Mouse (Mus musculus) adrenal gland, adult 18-20 months (tissue): ENCODE data around the gene Prr29. TPM values are rescaled to one million over a fixed set of nuclear protein-coding genes. Genes with fewer than 3 reads are reported as not detected.
"Not testable (repeated sequence)": the region's sequence is repeated elsewhere in the genome, so short reads cannot be mapped to it uniquely, and the experiment has no call there.

ENCODE experiments used
- DNase-seq, 2 experiments: peaks; one replicate each; pipeline ENCODE4 v3.0.0; 2021 to 2022; ENCODE audit warnings: low spot score in 2 of 2
- total RNA-seq, 2 experiments: library from RNA; stranded (reverse); gene quantifications; 1 replicate in 1 of 2; 2 replicates in 1 of 2; pipeline ENCODE4 v1.2.3; 2021

Gene Prr29
- total RNA-seq, 2 experiments from 2014 or later = not detected

DNA sequence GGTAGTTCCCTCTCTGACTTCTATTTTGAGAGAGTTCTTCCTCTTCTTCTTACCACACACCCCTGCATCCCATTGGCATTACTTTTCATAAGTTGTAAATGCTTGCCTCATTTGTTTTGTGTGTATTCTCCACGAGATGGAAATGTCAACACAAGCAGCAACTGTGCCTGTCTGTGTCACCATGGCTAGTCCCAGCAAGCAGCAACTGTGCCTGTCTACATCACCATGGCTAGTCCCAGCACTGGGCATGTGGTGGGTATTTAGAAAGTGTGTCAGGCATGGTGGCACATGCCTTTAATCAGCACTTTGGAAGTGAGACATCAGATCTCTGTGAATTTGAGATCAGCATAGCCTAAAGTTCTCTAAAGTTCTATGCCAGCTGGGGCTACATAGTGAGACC, 11.1 kb upstream of the Prr29 start:
- no peak for DNase-seq

DNA sequence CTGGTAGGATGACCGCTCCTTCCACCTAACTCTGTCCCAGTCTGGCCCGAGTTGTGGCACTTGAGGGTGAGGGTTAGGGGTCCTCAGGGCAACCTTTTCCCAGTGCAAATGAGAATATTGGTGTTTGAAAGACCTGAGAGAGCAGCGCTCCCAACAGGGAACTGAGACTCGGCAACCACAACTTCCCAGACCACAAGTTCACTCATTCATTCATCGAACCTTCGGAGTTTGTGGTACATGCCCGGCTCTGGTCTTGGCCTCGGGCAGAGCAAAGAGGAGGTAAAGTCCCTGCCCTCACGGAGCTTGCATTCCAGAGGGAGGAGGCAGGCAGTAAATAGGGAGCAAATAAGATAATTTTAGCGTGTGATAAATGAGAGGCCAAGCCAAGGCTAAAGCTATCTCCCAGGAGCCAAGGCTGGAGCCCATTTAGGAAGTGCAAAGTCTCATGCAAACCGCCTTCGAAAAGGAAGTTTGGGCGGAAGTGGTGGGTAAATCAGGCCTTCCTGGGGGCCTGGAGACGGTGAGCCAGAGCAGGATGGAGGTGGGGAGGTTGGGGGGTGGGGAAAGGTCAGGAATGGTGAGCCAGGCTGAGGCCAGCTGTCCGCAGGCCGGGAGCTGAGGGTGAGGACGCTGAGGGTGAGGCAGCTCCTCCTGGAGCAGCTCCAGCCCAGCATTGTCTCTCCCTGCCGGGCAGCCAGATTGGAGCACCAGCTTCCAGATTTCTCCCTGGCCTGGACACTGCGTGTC, 9.7 kb upstream of the Prr29 start:
- DNase-seq = peak in 1 of 2 experiments; percentile 19

DNA sequence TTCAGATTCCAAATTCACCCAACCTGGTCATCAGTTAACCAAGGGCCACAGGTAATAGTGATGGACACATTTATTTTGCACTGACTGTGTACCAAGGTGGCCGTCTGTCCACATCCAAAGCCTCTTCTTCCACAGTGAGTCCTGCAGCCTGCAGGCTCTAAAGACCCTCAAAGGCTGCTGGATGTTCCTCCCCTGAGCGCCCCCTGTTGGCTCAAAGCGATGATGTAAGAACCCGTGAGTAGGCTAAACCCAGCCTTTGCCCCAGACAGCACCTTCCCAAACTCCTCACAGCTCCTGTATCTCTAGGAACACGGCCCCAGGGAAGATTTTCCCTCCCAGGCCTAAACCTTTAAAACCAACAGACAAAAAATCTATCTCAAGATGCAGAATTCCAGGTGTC, 5.9 kb upstream of the Prr29 start:
- no peak for DNase-seq

DNA sequence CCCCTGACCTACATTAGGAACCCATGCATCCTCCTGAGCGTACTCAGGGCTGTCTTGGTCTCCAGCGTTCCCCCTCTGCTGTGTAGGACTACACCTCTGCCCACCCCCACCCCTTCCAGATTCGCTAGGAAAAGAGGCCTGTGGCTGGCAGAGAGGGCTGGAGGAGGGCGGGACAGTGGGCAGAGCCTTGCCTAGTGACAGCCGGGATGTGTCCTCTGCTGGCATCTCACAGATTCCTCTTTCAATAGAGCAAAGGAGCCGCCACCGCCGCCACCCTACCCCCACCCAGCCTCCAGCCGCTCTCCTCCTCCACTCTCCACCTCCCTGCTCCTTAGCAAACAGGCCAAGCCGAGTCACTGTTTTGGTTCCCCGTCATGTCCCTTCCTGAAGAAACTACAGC, 560 bp upstream of the Prr29 start:
- no peak for DNase-seq

DNA sequence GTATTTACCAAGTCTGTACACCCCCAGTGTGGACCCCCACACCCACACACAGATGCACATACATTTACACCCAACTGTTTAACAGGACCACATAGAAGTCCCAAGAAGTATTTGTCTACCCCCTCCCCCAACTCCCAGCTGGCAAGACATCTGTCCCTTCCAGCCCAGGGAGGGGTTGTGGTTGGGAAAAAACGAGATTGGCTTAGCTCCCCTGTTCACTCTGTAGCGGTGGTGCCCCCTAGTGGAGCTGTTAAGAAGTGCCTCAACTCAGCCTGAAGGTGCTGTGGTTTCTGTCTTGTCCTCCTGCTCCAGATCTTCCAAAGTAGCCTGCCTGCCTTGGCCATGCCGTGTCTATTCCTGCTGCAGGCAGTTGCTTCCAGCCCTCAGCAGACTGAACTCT, 1.0 kb downstream of the Prr29 start:
- DNase-seq = peak; percentile 76 to 85

DNA sequence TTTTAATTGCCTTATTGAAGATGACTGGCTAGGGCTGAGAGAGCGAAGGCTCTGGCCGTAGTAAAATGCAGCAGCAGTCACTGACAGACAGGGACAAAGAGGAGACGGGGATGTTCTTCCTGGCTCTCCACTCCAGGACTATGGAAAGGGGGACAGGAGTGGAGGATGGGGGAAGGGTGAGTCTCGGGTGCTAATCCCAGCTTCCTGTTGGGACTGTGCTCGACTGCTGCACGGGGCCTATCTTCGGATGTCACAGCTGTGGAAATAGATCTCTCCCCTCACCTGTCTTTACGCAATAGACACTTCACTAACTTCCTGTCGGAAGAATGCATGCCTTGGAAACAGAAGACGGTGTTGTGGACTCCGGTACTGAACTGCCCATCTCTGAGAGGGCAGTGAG, 8.7 kb downstream of the Prr29 start:
- no peak for DNase-seq

DNA sequence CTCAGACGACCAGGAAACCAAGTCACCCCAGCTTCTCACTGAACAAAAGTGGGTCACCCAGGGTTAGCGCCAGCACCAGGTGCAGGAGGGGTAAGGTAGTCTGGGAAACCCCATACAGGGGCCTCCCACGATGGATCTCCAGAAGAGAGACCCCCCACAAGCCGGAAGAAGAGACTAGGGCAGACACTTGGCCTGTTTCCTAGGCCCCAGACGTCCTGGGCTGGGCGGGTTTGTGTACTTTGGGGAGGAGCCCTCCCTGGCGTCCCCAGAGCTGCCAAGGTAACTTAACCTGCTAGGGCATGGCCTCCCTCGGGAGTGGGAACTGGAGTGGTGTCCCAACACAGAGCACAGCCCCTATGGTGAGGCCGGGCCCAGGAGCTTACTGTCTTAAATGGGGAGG, 9.3 kb downstream of the Prr29 start:
- DNase-seq = no peak

DNA sequence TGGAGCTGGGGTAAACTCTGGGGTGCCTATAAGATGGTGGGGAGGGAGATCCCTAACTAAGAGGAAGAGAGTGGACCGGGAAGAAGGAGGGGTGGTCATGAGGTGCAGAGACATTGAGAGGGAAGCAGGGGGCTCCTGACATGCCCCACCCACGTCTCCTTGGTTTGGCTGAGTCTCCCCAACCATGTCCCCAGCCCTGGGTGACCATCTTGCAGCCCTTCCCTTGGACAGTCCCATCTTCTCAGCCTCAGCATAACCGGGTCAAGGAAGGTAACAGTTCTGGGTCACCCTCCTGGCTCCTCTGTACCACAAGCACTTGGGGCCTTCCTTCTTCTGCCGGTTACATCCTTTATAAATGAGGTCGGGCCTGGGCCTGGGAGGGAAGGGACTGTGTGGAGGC, 9.7 kb downstream of the Prr29 start:
- DNase-seq = no peak

DNA sequence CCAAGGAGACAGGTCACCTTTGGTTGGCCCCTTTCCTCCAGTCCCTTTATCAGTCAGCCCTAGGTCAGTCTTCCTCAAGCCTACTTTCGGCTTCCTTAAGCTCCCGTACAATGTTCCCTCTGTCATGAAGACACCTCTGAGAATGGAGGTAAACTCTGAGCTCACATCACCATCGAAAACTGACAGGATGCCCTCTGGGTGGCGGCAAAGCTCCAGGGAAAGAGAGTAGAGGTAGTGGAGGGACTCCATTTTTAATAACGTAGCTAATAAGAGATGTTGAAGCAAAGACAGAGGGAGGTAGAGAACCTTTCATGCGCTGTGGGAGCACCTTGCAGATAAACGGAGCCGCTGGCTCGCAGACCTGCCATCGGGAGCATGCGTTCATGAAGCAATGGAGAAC, 15.7 kb downstream of the Prr29 start:
- no peak for DNase-seq

DNA sequence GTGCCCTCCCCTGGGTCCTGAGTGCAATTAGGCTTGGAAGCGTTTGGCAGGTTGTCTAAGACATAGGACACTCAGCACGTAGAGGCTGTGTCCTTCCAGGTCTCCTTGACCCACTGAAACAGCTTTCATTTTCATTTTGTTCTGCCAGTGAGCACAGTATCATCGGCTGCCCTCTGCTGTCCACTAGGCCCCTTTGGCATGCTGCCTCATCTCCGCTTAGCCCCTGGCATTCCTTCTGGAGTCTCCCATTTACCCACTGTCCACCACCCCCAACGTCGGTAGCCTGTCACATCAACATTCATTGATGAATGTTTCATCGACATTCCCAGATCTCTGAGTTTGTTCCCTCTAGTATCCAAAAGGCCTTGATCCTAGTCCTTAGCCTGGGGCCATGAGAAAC, 16.6 kb downstream of the Prr29 start:
- DNase-seq = peak in 1 of 2 experiments; percentile 28

DNA sequence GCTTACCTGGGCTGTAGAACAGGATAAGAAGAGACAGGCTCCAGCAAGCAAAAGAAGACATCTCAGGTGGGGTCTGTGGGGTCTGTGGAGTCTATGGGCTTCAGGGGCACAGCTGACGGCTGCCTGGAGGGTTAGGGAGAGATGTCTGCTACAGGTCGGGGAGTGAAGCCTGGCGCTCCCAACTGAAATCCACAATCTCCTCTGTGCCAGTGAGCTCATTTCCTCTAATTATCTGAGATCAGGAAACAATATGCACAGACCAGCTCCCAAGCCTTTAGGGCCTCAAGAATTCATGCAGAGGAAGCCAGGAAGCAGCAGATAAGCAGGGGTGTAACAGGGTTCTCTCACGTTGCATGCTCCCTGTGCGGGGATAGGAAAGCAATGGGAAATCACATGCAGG, 17.2 kb downstream of the Prr29 start:
- DNase-seq = no peak

DNA sequence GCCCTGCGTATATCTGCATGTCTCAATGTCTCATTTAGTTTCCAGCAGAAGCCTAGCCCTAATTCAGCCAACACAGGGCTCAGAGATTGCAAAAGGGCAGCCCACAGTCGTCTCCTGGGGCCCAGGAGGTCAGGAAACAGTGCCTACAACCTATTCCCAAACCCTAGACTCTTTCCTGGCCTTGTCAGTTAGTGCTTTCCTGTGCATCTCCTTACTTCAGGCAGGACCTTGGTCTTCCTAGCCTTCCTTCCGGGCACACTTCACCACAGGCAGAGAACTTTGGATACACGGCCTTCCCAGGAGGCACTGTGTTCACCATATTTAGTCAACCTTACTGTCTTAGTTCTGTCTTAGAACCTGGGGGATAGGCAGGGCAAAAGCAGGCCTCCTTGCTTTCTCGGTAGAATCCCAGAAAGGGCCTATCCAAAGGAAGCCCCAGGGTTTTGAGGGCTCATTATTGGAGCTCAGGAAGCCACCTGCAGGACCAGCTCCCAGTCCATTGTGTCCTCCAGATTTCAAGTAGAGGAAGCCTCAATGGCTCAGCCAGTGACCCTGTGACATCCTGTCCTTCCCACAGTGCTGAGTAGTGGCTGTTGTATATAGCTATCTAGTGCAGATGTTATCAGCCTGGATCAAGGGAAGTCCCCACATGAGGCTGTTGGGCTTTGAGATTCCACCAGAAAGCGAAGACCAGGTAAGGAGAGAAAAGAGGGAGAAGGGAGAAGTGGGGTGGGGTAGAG, 17.9 kb downstream of the Prr29 start:
- no peak for DNase-seq

DNA sequence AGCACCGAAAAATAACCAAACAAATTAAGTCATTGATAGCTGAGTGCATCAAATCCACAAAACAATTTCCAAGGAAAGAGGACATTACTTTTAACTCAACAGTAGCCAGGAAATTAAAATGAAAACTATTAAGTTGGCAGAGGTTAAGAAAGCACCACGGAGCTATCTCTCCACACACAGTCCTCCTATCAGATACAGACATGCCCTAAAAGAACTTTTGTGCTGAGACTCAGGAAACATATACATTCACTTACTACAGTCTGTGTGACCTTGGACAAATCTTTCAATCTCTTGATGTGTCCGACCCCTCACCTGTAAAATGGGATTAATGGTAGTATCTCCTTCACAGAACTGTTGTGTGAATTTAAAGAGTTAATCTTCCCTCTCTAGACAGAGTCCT, 21.1 kb downstream of the Prr29 start:
- DNase-seq = no peak

DNA sequence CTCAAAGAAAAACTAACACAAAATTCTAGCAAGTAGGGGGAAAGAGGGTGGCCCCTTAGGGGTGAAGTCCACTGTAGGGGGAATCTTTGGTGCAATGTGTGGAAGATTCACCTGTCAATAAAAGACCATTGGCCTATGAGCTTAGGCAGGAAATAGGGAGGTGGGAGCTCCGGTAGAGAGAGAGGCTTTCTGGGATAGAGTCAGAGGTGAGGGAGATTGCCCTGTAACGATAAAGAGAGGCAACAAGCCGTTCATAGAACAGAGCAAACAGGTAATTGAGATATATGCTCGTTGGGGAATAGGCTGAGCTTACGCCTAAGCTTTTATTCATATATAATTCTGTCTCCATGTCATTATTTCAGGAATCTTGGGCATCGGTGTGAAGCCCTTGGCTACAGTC, 21.7 kb downstream of the Prr29 start:
- no peak for DNase-seq

DNA sequence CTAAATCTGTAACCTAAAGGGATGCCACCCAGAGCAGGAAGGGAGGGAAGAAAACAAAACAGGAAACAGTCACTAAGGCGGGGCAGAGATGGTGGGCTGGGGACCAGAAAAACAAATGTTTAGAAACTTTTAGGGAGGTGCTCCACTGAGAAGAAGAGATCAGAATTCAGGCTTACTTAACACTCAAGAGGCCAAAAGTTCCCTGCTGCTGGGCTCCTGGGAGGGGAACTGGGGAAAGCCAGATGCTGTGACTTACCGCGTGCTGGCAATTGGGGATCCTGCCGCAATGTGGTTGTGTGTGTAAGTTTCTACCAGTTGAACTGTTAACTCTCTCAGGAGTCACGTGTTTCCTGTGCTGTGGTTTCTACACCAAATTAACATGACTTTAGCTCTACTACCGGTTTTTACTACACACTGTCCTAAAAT, 22.5 kb downstream of the Prr29 start, which contains the start of gene Icam2:
Gene Icam2, minus strand, starts transcription at position 285 of the 426 bp plus-strand sequence.
- no peak for DNase-seq

DNA sequence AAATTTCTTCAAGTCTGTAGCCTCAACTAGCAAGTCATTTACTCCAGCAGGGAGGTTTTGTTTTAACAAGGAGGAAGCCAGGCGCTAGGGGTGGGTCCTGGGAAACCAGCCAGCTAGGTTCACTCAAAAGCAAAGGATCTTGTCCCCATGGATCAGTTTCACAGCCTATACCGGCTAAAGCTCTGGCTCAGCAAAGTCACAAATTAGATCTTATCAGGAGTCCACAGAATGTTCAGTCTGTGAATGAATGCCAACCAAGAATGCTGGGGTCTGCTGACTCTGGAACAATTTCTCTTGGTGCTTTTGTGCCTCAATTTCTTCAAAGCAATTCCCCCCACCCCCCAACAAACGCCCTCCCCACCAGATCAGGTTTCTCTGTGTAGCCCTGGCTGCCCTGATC, 24.3 kb downstream of the Prr29 start:
- no peak for DNase-seq

DNA sequence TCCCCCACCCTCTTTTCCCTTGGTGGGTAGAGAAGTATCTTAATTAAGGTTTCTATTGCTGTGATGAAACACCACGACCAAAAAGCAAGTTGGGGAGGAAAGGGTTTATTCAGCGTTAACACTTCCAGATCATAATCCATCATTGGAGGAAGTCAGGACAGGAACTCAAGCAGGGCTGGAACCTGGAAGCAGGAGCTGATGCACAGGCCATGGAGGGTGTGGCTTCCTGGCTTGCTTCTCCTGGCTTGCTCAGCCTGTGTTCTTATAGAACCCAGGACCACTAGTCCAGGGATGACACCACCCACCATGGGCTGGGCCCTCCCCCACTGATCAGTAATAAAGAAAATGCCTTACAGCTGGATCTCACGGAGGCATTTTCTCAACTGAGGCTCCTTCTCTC, 25.5 kb downstream of the Prr29 start:
- DNase-seq = no peak

DNA sequence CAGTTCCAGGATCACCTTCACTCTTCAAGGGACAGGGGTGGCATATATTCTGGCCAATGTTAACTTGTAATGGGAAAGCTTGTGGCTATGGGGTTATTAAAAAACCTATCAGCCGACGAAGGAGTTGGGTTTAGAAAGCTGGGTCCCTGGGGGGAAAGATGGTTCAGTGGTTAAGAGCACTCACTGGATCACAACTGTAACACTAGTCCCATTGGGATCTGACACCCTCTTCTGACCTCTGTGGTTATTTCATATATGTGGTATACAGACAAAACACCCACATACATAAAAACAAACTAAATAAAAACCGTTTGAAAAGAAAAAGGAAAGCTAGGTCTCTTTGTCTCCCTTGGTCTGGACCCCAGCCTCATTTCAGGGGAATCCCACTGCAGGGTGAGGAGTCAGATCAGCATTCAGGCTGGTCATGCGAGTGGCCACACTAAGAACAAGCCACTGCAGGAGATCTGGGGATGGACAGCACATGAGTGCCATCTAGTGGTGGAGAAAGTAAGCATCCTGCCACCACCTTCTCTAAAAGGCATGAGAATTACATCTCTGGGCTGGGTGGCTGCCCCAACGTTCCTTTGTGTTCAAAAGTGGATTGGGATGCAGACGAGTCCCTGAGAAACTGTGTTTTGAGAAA, 26.4 kb downstream of the Prr29 start:
- peak; percentile 56 to 64 for DNase-seq

DNA sequence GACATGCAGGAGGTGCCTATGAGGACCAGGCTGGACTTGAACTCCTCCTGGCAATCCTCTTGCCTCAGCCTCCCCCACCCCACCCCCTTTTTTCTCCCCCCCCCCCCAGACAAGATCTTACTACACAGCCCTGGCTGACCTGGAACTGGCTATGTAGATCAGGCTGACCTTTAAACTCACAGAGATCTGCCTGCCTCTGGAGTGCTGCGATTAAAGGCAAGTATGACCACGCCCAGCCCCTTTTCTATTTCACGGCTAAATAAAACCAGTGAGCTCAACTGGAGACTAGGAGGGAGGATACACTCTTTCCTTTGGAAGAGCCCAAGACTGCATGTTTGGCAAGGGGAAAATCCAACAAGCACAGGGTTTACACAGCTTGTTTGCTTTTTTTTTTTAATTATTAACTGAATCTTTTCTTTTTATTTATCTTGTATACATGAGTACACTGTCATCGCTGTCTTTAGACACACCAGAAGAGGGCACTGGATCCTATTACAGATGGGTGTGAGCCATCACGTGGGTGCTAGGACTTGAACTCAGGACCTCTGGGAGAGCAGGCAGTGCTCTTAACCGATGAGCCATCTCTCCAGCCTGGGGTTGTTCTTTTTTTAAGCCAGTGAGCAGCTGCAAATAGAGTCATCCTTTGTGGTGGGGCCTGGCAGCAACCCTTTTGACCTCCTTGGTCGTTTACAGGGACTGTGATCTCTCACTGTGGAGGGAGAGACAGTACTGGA, 27.5 kb downstream of the Prr29 start:
- no peak for DNase-seq

DNA sequence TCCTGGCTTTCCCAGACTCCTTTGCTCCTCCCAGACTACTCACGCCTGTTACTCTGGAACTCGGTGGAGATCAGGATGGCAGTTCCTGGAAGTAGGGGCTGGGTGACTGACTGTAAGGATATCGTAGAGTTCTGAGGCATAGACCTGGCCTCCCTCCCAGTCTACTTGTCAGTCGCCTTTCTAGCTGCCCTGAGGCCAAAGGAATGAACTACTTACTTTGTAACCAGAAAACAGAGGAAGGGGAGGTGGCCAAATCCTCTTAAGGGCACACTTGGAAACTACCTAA, 28.0 kb downstream of the Prr29 start:
- DNase-seq = no peak

DNA sequence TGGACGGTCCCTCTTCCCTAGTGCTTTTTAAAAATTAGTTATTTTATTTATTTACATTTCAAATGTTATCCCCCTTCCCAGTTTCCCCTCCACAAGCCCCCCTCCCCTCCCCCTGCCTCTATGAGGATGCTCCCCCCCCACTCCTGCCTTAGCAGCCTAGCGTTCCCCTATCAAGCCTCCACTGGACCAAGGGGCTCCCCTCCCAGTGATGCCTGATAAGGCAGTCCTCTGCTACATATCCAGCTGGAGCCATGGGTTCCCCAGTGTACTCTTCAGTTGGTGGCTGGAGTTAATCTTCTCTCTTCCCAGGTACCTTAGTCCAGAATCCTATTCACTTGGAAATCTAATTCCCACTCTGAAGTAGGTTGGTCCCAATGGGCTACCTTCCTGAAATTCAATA, 28.8 kb downstream of the Prr29 start:
- DNase-seq = not testable (repeated sequence)

DNA sequence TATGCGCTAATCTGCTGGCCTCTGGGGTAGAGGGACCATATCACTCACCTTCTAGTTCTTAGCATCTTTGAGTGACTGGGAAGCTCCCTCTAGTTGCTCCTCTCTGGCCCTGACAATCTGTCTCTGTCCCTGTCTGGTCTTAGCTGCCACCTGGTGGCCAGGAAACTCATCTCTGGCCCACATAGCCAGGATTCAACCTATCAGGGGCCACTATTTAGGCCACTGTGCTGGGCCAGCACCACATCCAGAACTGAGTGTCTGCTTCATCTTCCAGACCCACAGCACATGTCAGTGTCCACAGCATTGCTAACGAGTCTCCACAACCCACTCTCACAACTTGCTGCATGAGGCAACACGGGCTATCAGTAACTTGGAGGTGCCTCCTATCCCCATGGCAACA, 32.4 kb downstream of the Prr29 start:
- DNase-seq = no peak
